16 mouse cellular contexts compared by ENCODE assay signal in the genomic region with DNA sequence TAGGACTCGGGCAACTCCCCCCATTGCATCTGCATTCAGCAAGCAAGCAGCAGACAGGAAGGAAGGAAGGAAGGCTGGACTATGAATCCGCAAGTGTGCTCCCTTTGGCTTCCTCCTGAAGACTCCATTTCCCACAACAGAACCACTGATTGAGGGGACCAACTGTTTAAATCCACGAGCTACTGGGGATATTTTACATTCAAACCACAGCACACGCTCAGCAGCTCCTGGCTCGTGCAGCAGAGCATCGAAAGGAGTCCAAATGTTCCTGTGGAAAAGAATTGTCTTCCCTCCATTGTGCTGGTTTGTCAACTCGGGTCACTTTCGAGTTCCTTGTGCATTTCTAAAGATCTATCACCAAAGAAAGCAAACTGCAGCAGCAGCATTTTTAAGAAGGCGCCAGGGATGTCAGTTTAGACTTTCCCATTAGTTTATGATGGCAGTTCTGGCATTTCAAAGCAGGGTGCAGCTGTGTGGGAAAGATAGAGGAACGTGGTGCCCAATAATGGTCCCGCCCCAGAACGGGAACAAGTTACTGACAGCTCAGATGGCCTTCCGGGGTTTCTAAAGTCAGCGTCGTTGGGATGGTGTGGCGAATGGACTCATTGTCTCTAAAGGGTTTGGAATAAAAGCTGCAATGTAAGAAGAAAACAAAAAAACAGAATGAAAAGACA. TPM values are rescaled to one million over a fixed set of nuclear protein-coding genes. Genes with fewer than 3 reads are reported as not detected.
DNase-seq lines count a peak whose midpoint lies in the region; ATAC-seq and TF ChIP-seq lines count a peak whose summit lies in the region.
"Had no signal": no experiment of that assay in that cellular context is flagged by ENCODE, and none has a peak within 500 bp of the region (broad histone marks: within the 10 kb centered on the region; RNA-seq: fewer than 3 reads in every experiment).

No protein-coding gene starts in this region.

- peak overlapping the region; percentile 55 for H3K27ac ChIP-seq in left cerebral cortex, adult 2 months
- no peak overlapping the region; the same call in 1 of the 2 replicates for H3K27ac ChIP-seq in forebrain, embryonic 16.5 days (ENCODE audit: low read length)
- H3K27ac ChIP-seq: stomach, postnatal 0 days had no signal

- H3K4me2 ChIP-seq in forebrain, embryonic 16.5 days (ENCODE audit: low read length) = no peak overlapping the region
- H3K4me2 ChIP-seq: heart, embryonic 11.5 days had no signal

- no peak overlapping the region for H3K9ac ChIP-seq in forebrain, embryonic 16.5 days (replicated peaks; ENCODE audit: low read depth, low read length)

- no peak for TF ChIP-seq CTCF in left cerebral cortex, adult 2 months (IDR thresholded peaks at IDR 0.05)

- no peaks in the 10 kb centered on the region for H3K9me3 ChIP-seq in forebrain, embryonic 16.5 days (ENCODE audit: control insufficient read depth, low read length)

- no peaks in the 10 kb centered on the region for H3K36me3 ChIP-seq in forebrain, embryonic 16.5 days (ENCODE audit: control insufficient read depth, insufficient read depth)

- no peak for DNase-seq in left cerebral cortex, adult 2 months (ENCODE audit: extremely low spot score in 1 of 2, low spot score in 2 of 2)
- DNase-seq in left cerebral cortex, adult 11 months (ENCODE audit: low spot score) = no peak
- DNase-seq in cerebellum, adult 11 months = peak; percentile 0
- DNase-seq in layer of hippocampus, postnatal 14 days (ENCODE audit: low spot score in 2 of 2) = peak; percentile 40 to 47
- DNase-seq in spleen, adult 18-20 months = no peak
- DNase-seq in heart, postnatal 36 days = no peak
- DNase-seq: adrenal gland, adult 8-10 months; lung, postnatal 10 days had no signal

- no peak overlapping the region for H3K4me3 ChIP-seq in left cerebral cortex, adult 2 months
- H3K4me3 ChIP-seq in forebrain, embryonic 16.5 days (replicated peaks; ENCODE audit: low read length) = no peak overlapping the region

- H3K27me3 ChIP-seq in forebrain, embryonic 16.5 days (replicated peaks; ENCODE audit: control insufficient read depth, insufficient read depth, low read length) = no peaks in the 10 kb centered on the region

- ATAC-seq in forebrain, embryonic 16.5 days = peak; percentile 43; the same call in 1 of the 2 replicates
- ATAC-seq in megakaryocyte progenitor cell, adult 5-6 weeks (replicated peaks; ENCODE audit: poor library complexity) = no peak

- WGBS in forebrain, embryonic 16.5 days = 56% methylated on average over 16 of the region's 16 CpGs

- intact Hi-C loops in left cerebral cortex, adult 2 months (cut with DNase I) = loop anchor here (1.0 to 5.0 kb wide), 2 partner anchors 52 to 95 kb away; no protein-coding TSS in a partner anchor
- intact Hi-C loops in heart, postnatal 36 days (cut with DNase I) = no loop called here

- H3K4me1 ChIP-seq in forebrain, embryonic 16.5 days (replicated peaks; ENCODE audit: control insufficient read depth, insufficient read depth, low read length) = no peaks in the 10 kb centered on the region; the same call in 1 of the 2 replicates

RNA-seq across cellular contexts. Expression of a gene that starts 36.8 kb away (rescaled TPM):
- not detected for total RNA-seq in left cerebral cortex, adult 2 months (2021)
- not detected in 2 replicates for polyA plus RNA-seq in forebrain, embryonic 16.5 days (2015; fragmentation: Nextera tagmentation; extraction: Ambion mirVana)
- total RNA-seq in layer of hippocampus, postnatal 14 days (2021) = not detected
- not detected in 2 replicates for total RNA-seq in megakaryocyte progenitor cell, adult 5-6 weeks (2015)
- not detected in 2 replicates for total RNA-seq in megakaryocyte progenitor cell, adult 5-6 weeks (2017)
- total RNA-seq in heart, postnatal 36 days (2021) = not detected
- total RNA-seq: adrenal gland, adult 8-10 months; gastrocnemius, adult 18-20 months; liver, adult 2 months had no signal
- polyA plus RNA-seq: embryonic facial prominence, embryonic 14.5 days; heart, embryonic 11.5 days; intestine, embryonic 14.5 days; liver, adult 2 months; stomach, postnatal 0 days had no signal

Comparison
In these comparisons a context has a peak if more than half of its experiments do, and no peak if none do; other contexts are left out.
1. DNase-seq: peak in cerebellum, adult 11 months (single experiment) and layer of hippocampus, postnatal 14 days (2 of 2); none in left cerebral cortex, adult 2 months (0 of 2), left cerebral cortex, adult 11 months (single experiment), spleen, adult 18-20 months (0 of 2) and heart, postnatal 36 days (0 of 2).